Mouse (Mus musculus): ENCODE data around the gene Vmn1r60.
"Not testable (repeated sequence)": the region's sequence is repeated elsewhere in the genome, so short reads cannot be mapped to it uniquely, and the experiment has no call there.

Vmn1r60 gene

DNA sequence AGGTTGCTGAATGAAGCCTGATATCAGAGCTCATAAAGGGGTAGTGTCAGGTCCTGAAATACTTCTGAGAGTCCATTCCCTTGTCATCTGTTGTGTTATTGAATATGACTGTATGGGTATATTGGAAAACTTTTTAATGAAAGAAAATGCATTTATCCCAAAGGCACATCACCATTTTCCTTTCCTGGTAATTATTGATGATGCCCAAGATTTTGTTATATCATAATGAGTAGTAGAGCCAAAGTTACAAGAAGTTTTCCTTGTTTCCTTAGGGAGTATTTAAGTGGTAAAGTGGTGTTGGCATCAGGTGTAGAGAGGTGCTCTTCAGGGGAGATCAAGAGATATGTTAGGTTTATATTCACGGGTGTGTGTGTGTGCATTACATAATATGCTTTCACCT is at the start of gene Vmn1r60:
Gene Vmn1r60 (minus strand): TSS at position 101 of the 400 bp plus-strand sequence.
- not testable (repeated sequence) for DNase-seq (ENCODE audit: extremely low read depth, low read depth)

DNA sequence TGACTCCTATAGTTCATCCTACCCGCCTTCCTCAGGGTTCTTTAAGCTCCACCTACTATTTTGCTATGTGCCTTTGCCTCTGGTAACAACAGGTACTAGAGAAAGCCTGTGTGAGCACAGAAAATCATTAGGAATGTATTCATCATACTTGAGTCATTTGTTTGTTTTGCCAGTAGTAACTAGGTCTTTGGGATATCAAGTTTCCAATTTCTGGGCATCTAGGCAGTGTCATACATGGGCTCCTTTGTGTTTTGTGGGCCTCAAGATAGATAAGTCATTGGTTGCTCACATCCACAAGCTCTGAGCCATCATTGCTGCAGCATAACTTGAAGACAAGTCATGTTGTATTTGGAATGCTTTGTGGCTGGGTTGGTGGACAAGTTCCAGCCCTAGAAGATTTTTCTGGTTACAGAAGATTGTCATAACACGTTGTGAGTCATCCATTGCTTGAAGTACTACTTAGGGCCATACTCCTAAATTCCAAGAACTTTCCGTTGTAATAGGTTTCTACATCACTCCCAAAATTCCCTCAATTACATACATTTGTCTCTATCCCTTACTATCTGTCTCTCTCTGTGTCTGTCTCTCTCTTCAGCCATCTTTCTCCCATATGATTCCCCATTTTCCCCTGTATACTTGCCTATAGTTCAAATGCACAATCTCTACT is 6.2 kb downstream of the Vmn1r60 start:
- not testable (repeated sequence) for DNase-seq (ENCODE audit: extremely low read depth, low read depth)

DNA sequence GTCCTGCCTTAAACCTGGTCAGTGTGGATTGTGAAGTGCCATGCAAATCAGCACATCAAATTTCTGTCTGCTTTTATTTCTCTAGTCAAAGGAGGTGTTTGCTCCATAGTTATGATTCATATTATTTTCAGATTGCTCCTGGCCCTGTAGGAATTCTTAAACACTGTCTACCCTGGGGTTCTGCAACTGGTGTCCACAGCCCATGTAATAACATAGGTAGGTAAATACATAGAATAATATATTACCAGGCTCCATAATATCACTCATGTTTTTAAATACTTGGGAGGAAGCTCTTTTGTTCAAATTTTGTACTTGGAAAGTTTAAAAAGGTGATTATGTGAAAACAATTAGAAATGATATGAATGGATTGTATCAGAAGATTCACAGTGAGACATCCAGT is 53.3 kb downstream of the Vmn1r60 start, which contains the start of gene Vmn2r28:
Gene Vmn2r28 (minus strand): TSS at position 101 of the 400 bp plus-strand sequence.
- not testable (repeated sequence) for DNase-seq (ENCODE audit: extremely low read depth, low read depth)

All from MEL-GATA-1-ER (cell line).